Mouse (Mus musculus) olfactory bulb, adult 2 months (tissue): ENCODE data around the gene Kcnn3. TPM values are rescaled to one million over a fixed set of nuclear protein-coding genes. Genes with fewer than 3 reads are reported as not detected.

Source experiments
- H3K27ac ChIP-seq: fragments of 200-500 bp; 2 replicates; pipeline ENCODE4 v1.5.1; 2012; ENCODE audit warnings: low read depth, low read length; ENCODE audit not compliant: insufficient read depth
- H3K4me1 ChIP-seq: fragments of 200-500 bp; 2 replicates; pipeline ENCODE4 v1.6.1; 2012; ENCODE audit warnings: low read length; ENCODE audit not compliant: control insufficient read depth, insufficient read depth
- H3K4me3 ChIP-seq: fragments of 200-500 bp; 2 replicates; pipeline ENCODE4 v1.5.1; 2012; ENCODE audit warnings: mild to moderate bottlenecking, low read depth, low read length, moderate library complexity; ENCODE audit not compliant: insufficient read depth
- CTCF ChIP-seq: fragments of 200-500 bp; IDR thresholded peaks from 2 replicates; pipeline ENCODE4 v1.5.1; 2012; ENCODE audit warnings: low read depth, mild to moderate bottlenecking, low read length, moderate library complexity; ENCODE audit not compliant: insufficient read depth
- POLR2A ChIP-seq: fragments of 200-500 bp; IDR thresholded peaks from 2 replicates; pipeline ENCODE4 v1.6.1; 2012; ENCODE audit warnings: mild to moderate bottlenecking, low read depth, low read length, moderate library complexity; ENCODE audit not compliant: insufficient read depth
- WGBS: fragments of 180-500 bp; shearing (Covaris S2); methylation state at CpG from one replicate; pipeline ENCODE4 v1.1.7; 2018; 5-methylcytosine and 5-hydroxymethylcytosine counted together
- polyA plus RNA-seq: library from polyadenylated mRNA; stranded (reverse); fragments of >200 nt; gene quantifications from 2 replicates; pipeline ENCODE4 v1.2.4, GENCODE M21; 2012; ENCODE audit warnings: low replicate concordance; ENCODE audit not compliant: missing spikeins, insufficient read depth, insufficient read length

Gene Kcnn3
- polyA plus RNA-seq, 1 experiment: not detected

DNA sequence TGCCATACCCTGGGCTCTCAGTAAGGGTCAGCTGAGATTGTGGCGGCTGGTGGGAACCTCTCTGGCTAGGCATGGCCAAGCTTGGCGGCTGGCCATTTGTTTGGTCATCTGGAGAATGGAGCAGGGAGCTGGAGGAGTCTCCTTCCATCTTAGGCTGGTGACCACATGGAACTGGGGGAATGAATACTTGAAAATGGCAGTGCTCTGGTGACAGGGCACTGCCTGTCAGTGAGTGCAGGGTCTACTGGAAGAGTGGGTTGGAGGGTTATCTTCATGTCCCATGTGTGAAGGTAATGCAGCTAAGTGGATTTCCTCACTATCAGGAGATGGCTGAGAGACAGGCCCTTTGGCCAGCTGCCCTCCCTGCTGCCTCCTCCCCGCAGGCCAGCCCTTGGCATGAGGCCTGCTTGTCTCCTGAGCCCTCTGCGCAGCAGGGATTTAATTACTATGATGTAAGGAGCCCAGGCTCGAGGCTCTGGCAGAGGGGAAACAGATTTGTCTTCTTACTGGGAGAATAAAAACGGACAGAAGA is 14.7 kb downstream of the Kcnn3 start:
- H3K4me1 ChIP-seq: peaks cover 12% of the 10 kb centered on the region
- WGBS: 44% methylated on average over 6 of the region's 6 CpGs
- no peak overlapping the region for H3K4me3 ChIP-seq
- TF ChIP-seq POLR2A (no peak), CTCF (no peak)
- no peak overlapping the region for H3K27ac ChIP-seq

DNA sequence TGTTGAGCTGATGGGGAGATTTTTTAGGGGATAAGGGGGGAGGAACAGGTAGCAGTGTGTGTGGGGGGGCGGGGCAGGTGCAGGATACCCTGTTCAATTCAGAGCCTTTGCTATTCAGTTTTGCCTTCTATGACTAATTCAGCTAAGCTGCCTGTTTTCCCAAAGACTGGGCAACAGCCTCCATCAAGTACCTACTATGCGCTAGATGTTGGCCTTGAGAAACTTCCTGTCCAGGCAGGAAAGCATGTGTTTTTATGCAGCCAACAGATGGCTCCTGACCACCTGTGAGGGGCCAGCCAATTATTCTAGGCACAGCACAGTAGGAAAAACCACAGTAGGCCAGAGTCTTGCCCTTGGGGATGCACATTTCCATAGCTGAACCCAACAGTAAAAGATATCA is 15.2 kb downstream of the Kcnn3 start:
- 86% methylated on average over 2 of the region's 2 CpGs for WGBS
- no peak overlapping the region for H3K27ac ChIP-seq

DNA sequence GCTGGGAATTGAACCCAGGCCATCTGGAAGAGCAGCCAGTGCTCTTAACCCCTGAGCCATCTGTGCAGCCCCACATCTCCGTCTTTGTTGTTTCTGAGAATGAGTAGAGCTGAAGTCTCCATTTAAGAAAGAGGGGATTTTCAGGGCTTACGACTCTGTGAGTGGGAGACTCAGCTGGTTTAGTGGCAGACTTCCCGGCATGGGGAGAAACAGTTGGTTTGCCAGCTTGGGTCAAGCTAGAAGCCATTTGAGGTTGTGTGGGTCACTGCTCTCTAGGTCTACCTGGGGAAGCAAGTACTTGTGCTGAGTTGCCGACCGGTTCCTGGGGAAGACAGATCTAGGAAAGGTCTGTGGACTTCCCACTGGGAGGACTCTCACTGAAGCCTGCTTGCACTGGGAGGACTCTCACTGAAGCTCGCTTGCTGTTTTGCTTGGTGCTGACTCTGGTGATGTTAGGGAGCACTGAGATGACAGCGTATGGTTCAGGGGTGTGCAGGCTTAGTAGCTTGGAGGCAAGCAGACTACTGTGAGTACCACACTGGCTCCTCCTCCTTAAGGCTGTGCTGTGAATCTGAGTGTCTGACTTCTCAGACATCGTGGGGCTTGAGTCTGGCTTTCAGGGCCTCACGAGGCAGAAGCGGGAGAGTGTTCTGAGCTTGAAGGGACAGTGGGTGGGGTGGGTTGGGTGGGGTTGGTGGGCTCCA is 19.2 kb downstream of the Kcnn3 start:
- WGBS: 60% methylated on average over 10 of the region's 10 CpGs
- H3K4me3 ChIP-seq: no peak overlapping the region
- peaks cover 12% of the 10 kb centered on the region for H3K4me1 ChIP-seq
- no peak overlapping the region for H3K27ac ChIP-seq
- no peak for TF ChIP-seq CTCF
- TF ChIP-seq POLR2A: no peak

More for the DNA sequence above, 15.2 kb downstream of the Kcnn3 start:
- peaks cover 12% of the 10 kb centered on the region for H3K4me1 ChIP-seq
- no peak for TF ChIP-seq POLR2A
- no peak for TF ChIP-seq CTCF
- H3K4me3 ChIP-seq: no peak overlapping the region

DNA sequence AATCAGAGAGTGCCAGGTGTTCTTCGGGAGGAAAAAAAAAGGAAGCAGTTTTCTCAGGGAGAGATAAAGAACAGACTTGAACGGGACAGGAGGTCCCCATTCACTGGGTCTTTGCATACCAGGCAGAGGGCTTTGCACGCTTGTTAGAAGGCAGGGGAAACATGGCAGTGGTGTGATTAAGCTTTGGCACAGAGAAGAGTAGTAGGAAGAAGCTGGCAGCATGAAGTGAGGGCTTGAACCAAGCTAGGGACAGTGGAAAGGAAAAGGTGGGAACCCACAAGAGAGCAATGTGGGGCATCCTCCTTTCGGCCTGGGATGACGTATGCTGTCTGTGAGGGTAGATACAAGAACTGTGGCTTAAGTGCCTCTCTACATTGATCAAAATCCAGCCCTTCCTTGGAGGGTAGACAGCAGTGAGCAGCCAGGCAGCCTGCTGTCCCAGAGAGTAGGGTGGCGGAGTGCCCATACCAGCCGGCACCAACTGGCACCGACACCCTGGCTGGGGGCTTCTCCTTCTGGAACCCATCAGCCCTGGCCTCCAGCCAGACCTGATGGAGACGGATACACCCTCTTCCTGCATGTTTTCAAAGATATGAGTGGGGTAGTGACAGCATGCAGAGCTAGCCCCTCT is 19.9 kb downstream of the Kcnn3 start:
- WGBS: 53% methylated on average over 9 of the region's 9 CpGs
- Histone ChIP-seq H3K4me3 (no peak overlapping the region), H3K4me1 (peaks cover 7% of the 10 kb centered on the region), H3K27ac (no peak overlapping the region)
- TF ChIP-seq POLR2A: no peak
- TF ChIP-seq CTCF: no peak

DNA sequence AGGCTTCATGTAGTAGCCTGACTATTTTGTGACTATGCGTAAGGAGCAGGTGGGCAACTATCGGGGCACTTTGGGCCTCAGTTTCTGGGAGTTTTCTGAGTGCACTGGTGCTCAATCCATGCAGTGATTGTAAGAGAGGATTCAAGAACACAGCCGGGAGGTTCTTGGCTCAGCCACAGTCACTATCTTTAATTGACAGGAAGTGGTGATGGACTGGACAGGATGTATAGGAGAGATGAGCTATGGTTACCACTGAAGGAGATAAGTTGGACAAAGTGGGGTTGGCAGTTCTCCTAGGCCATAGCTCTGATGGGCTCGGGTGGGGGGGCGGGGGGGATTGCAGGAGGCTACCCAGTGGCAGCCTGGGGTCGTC is 20.4 kb downstream of the Kcnn3 start:
- no peak overlapping the region for H3K27ac ChIP-seq
- TF ChIP-seq POLR2A (no peak), CTCF (no peak)
- 80% methylated on average over 6 of the region's 6 CpGs for WGBS
- no peak overlapping the region for H3K4me3 ChIP-seq
- H3K4me1 ChIP-seq: peaks cover 6% of the 10 kb centered on the region

DNA sequence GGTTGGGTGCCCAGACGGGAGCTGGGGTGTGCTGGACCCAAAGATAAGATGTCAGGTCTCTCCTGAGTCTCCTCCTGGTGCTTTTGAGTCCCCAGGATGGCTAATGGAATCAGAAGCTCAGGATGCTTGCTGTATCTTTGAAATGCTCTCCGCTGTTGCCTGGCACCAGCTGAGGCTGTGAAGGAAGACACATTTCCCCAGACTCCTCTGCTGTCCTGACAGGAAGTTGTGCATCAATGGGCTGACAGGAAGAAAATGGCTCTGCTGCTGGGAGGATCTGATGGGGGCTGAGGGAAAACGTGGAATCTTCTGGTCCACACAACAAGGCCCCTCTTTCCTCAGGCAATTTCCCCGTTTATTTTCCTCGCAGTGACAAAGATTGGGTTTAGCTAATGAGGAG is 27.0 kb downstream of the Kcnn3 start:
- Histone ChIP-seq H3K4me1 (peaks cover 12% of the 10 kb centered on the region), H3K27ac (no peak overlapping the region), H3K4me3 (no peak overlapping the region)
- 40% methylated on average over 5 of the region's 5 CpGs for WGBS
- no peak for TF ChIP-seq POLR2A
- no peak for TF ChIP-seq CTCF

DNA sequence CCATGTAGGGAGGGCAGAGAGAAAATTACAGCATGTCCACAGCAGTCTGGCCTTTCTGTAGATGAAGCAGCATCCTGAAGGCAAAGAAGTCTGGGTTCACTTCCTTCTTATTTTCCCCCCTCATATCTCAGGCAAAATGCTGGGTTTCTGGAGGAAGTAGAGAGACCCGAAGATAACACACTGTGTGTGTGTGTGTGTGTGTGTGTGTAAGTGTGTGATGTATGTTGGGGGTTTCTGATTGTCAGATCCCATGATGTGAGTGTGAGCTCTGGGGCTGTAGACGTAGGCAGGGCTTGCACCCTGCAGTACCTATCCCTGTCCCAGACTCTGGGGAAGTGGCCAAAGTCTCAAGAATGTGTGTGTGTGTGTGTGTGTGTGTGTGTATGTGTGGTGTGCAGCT is 28.8 kb downstream of the Kcnn3 start:
- TF ChIP-seq POLR2A (no peak), CTCF (no peak)

DNA sequence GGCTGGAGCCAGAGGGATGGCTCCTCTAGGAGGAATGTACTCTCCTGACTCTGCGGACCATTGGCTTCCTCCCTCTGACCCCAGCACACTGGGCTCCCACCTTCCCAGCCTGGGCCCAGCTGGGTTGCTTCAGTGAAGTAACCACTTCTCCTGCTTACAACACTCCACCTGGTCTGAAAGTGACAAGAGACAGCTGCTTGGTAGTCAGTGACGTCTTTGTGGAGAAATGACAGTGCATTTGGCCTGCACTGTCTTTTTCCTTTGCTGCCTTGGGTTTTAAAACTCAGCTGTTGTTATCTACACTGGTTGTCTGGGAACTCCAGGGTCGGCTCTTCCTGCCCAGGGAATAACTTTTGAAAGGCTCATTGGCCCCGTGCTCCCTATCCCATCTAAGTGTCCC is 29.5 kb downstream of the Kcnn3 start:
- Histone ChIP-seq H3K4me3 (no peak overlapping the region), H3K4me1 (peaks cover 12% of the 10 kb centered on the region), H3K27ac (no peak overlapping the region)
- 54% methylated on average over 4 of the region's 4 CpGs for WGBS
- TF ChIP-seq POLR2A (no peak), CTCF (no peak)

More for the DNA sequence above, 28.8 kb downstream of the Kcnn3 start:
- H3K4me1 ChIP-seq: peaks cover 12% of the 10 kb centered on the region
- WGBS: 87% methylated on average over 2 of the region's 2 CpGs
- H3K4me3 ChIP-seq: no peak overlapping the region
- no peak overlapping the region for H3K27ac ChIP-seq

DNA sequence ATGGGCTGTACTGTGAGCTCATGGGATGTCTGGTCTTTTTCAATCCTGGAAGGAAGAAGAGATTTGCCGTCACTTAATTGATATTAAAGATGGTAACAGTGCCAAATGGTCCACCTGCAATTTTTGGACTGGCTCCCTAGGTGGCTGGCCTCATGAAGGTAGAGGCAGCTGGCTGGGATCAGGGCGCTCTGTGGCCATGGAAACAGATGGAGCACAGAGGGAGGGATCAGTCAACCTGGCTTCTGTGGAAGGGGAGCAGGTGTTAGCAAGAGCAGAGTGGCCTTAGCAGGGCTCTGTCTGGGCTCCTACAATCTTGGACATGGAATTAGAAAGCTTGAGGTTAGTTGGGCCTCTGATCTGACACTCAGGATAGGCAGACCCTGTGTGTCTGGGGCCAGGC is 31.9 kb downstream of the Kcnn3 start:
- WGBS: 89% methylated on average over 2 of the region's 2 CpGs

More for the DNA sequence above, 31.9 kb downstream of the Kcnn3 start:
- H3K4me3 ChIP-seq: no peak overlapping the region
- TF ChIP-seq POLR2A (no peak), CTCF (no peak)
- peaks cover 11% of the 10 kb centered on the region for H3K4me1 ChIP-seq
- H3K27ac ChIP-seq: no peak overlapping the region
